Mouse (Mus musculus) midbrain, embryonic 15.5 days (tissue): Measurements from ENCODE around the gene Gm8050. TPM values are rescaled to one million over a fixed set of nuclear protein-coding genes. Genes with fewer than 3 reads are reported as not detected.
"Not testable (repeated sequence)": the region's sequence is repeated elsewhere in the genome, so short reads cannot be mapped to it uniquely, and the experiment has no call there.

ENCODE experiments used
- ATAC-seq: fragments of 200-750 bp; cut with Nextera tagmentation; replicated peaks from 2 replicates; pipeline ENCODE4 v1.8.0; 2017; ENCODE audit warnings: moderate TSS enrichment
- H3K27ac ChIP-seq: fragments of 300-500 bp; sonication (generic); 2 replicates; pipeline ENCODE4 v1.5.1; 2015; ENCODE audit warnings: mild to moderate bottlenecking, inconsistent platforms
- H3K27me3 ChIP-seq: fragments of 300-500 bp; sonication (generic); replicated peaks from 2 replicates; pipeline ENCODE4 v1.6.1; 2015; ENCODE audit warnings: inconsistent platforms
- H3K36me3 ChIP-seq: fragments of 300-500 bp; sonication (generic); replicated peaks from 2 replicates; pipeline ENCODE4 v1.6.1; 2015; ENCODE audit warnings: inconsistent platforms
- H3K4me1 ChIP-seq: fragments of 300-500 bp; sonication (generic); 2 replicates; pipeline ENCODE4 v1.6.1; 2015; ENCODE audit warnings: inconsistent platforms
- H3K4me2 ChIP-seq: fragments of 300-500 bp; sonication (generic); 2 replicates; pipeline ENCODE4 v1.6.1; 2015; ENCODE audit warnings: inconsistent platforms, mild to moderate bottlenecking, moderate library complexity
- H3K4me3 ChIP-seq: fragments of 300-500 bp; sonication (generic); 2 replicates; pipeline ENCODE4 v1.5.1; 2015; ENCODE audit warnings: mild to moderate bottlenecking, inconsistent platforms
- H3K9ac ChIP-seq: fragments of 300-500 bp; sonication (generic); 2 replicates; pipeline ENCODE4 v1.6.1; 2015; ENCODE audit warnings: mild to moderate bottlenecking, inconsistent platforms
- H3K9me3 ChIP-seq: fragments of 300-500 bp; sonication (generic); 2 replicates; pipeline ENCODE4 v1.6.1; 2016; ENCODE audit warnings: inconsistent platforms
- WGBS: fragments of 180-500 bp; shearing (Covaris S2); methylation state at CpG from one replicate; pipeline ENCODE4 v1.1.7; 2015; ENCODE audit warnings: mixed read lengths; 5-methylcytosine and 5-hydroxymethylcytosine counted together
- polyA plus RNA-seq: library from polyadenylated mRNA; unstranded; fragments of >200 nt; fragmentation: Nextera tagmentation; extraction: Ambion mirVana; gene quantifications from 2 replicates; pipeline ENCODE4 v1.2.1, GENCODE M21; 2015

The Gm8050 gene
- not detected in 2 replicates for polyA plus RNA-seq

DNA sequence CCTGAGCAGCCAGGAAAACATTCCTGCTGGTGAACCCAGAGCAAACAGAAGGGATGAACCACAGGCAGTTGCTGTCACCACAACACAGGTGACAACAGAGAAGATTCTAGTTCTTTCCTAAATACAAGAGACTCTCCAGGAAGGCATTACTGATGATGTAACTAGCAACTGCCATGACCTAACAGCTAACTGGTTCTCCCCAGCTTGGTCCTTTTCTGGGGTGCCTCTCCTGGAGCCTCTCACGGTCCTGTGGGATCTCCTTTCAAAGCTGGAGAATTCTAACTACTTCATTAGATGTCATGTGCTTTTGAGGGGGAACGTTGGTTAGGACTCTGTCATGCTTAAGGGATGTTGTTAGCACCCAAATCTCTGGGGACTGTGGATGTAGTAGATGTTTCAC, at the start of gene Gm8050:
TSS of gene Gm8050 (minus strand) at position 101 of the 400 bp plus-strand sequence.
- WGBS = 92% methylated on average over 1 of the region's 2 CpGs
- not testable (repeated sequence) for H3K4me3 ChIP-seq, H3K36me3 ChIP-seq, H3K4me2 ChIP-seq, ATAC-seq, H3K27ac ChIP-seq, H3K27me3 ChIP-seq, H3K9me3 ChIP-seq, H3K9ac ChIP-seq, H3K4me1 ChIP-seq

DNA sequence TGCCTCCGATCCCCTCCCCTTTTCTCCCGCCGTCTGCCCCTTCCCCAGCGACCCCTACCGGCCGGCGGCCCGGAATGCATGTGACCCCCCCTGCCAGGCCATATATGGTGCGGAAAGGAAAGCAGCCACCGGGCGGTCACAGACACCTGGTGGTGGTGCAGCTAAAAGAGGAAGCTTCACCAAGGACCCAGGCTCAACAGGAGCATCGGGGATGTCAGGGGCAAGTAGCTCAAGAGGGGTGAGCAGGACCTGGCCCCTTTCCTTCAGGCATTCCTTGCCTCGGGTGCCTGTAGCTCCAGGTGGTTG, 37.1 kb upstream of the Gm8050 start:
- Histone ChIP-seq H3K4me3 (peak overlapping the region; percentile 46), H3K4me2 (peak overlapping the region; percentile 44)
- not testable (repeated sequence) for H3K36me3 ChIP-seq, H3K9ac ChIP-seq, H3K27ac ChIP-seq, H3K4me1 ChIP-seq, H3K27me3 ChIP-seq, H3K9me3 ChIP-seq, ATAC-seq
- WGBS = 4% methylated on average over 6 of the region's 13 CpGs

DNA sequence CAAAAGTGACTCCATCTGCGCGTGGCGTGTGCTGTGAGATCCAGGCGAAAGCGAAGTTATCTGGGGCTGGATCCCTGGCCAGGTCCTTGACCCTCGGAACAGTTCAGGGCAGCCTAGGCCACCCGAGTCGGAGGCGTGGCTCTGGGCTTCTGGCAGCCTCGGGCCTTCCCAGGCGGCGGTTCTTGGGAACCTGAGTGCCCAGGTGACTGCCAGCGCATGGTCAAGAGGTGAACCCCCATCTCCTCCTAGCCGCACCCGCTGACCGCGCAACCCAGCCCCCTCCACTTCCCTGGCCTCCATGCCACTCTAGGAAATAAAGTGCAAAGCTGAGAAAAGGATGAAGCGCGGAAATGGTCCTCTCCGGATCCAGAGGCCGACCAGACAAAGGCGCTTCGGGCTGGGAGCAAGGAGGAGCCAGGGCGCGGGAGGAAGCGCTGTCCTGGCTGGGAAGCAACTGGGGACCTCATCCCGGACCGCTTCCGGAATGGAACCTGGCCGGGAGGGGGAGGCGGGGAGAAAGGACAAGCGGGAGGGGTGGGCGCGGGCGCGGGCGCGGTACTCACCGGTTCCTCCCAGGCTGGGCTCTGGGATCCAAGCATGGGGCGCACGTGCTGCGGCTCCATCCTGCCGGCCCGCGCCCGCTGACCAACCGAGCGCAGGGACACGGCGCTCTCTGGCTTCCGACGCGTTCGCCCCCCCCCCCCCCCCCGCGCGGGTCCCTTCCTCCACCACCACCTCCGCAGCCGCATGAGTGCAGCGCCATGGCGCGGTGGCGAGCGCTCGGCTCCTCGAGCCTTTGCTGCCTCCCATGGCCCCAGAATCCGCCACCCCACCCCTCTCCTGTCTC, 36.6 kb upstream of the Gm8050 start:
- H3K27ac ChIP-seq = peak overlapping the region; percentile 50; the same call in 1 of the 2 replicates
- not testable (repeated sequence) for H3K4me1 ChIP-seq, ATAC-seq, H3K27me3 ChIP-seq, H3K36me3 ChIP-seq, H3K9me3 ChIP-seq
- 2% methylated on average over 36 of the region's 67 CpGs for WGBS
- peak overlapping the region; percentile 44 for H3K4me2 ChIP-seq
- H3K9ac ChIP-seq = peak overlapping the region; percentile 42; the same call in 1 of the 2 replicates
- H3K4me3 ChIP-seq = peak overlapping the region; percentile 46

DNA sequence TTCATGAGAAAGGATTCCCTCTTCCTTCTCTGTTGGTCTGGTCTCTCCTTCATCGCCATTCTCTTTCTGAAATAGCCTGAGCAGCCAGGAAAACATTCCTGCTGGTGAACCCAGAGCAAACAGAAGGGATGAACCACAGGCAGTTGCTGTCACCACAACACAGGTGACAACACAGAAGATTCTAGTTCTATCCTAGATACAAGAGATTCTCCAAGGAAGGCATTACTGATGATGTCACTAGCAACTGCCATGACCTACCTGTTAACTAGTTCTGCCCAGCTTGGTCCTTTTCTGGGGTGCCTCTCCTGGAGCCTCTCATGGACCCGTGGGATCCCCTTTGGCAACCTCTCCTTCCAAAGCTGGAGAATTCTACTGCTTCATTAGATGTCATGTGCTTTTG, 22.2 kb upstream of the Gm8050 start, which contains the start of gene Gm3636:
TSS of gene Gm3636 (minus strand) at position 101 of the 400 bp plus-strand sequence.
- not testable (repeated sequence) for H3K9ac ChIP-seq, H3K4me3 ChIP-seq, H3K36me3 ChIP-seq, H3K27ac ChIP-seq, H3K27me3 ChIP-seq, H3K4me1 ChIP-seq, H3K4me2 ChIP-seq, ATAC-seq, H3K9me3 ChIP-seq
- WGBS = no CpG with 5 or more reads among the region's 2 CpGs

DNA sequence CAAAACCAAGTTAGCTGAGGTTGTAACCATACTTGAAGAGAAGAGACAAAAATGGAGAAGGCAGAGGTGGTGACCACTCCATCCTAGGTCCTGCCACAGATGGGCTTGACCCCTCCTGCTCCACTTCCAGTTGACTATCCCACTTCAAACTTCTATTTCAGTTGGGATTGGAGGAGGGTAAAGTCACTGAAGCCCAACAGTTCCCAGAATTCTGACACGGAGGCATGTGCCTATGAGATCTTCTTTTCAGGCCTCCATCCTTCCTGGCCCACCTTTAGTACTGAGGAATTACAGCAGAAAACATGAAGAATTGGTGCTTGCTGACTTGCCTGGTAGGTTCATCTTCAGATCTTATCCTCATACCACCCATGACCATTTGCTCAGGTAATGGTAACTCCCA, 36.0 kb downstream of the Gm8050 start, which contains the start of gene Gm10251:
TSS of gene Gm10251 (minus strand) at position 101 of the 400 bp plus-strand sequence.
- WGBS = no CpG with 5 or more reads among the region's 1 CpGs
- not testable (repeated sequence) for H3K27ac ChIP-seq, H3K4me3 ChIP-seq, H3K9ac ChIP-seq, ATAC-seq, H3K4me1 ChIP-seq, H3K36me3 ChIP-seq, H3K9me3 ChIP-seq, H3K27me3 ChIP-seq, H3K4me2 ChIP-seq

Other genes with a start within 250 kb of the Gm8050 start
- gene Gm8356, start 183.0 kb downstream of the Gm8050 start, polyA plus RNA-seq = not detected in 2 replicates
- 1.5 and 2.0 TPM in 2 replicates for gene Gm3629, start 129.6 kb downstream of the Gm8050 start, polyA plus RNA-seq
- gene Gm3460, start 97.8 kb downstream of the Gm8050 start, polyA plus RNA-seq = 0.36 TPM in 1 of 2 replicates, not detected in the other
- not detected in 2 replicates for gene Gm10251, start 36.1 kb downstream of the Gm8050 start, polyA plus RNA-seq
- gene Gm3636, start 22.1 kb upstream of the Gm8050 start, polyA plus RNA-seq = 18.6 and 20.1 TPM in 2 replicates
- not detected in 2 replicates for gene Gm8362, start 54.2 kb upstream of the Gm8050 start, polyA plus RNA-seq
- gene Gm3642, start 120.1 kb upstream of the Gm8050 start, polyA plus RNA-seq = not detected in 2 replicates
- gene Gm3667, start 169.7 kb upstream of the Gm8050 start, polyA plus RNA-seq = 9.7 and 11.4 TPM in 2 replicates